Mouse (Mus musculus) heart, adult 11 months (tissue): ENCODE data around the gene Ift81.

Experiments
- DNase-seq: peaks from one replicate; pipeline ENCODE4 v3.0.0; 2022

Ift81 gene

GRCm38 (mm10) chr5:122624952-122625479 is 10.7 kb upstream of the Ift81 start:
- DNase-seq: no peak

- DNase-seq: no peak
Measured at GRCm38 (mm10) chr5:122623861-122624260, 9.5 kb upstream of the Ift81 start.

DNA sequence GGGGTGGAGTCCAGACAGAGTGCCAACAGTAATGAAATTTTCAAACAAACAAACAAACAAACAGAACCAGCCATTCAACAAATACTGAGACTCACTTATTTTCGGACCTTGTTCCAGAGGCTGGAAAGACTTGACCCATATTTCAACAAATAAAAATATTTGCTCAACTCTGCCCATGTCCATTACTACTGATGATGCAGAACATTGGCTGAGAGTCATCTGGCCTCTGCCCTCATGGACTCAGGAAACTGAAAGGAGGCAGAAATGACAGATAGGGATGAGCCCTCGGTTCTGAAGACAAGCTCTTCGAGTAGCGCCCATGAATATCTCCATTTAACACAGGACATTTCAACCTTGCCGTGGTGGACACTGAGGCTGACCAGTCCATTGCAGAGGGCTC is 8.2 kb upstream of the Ift81 start:
- DNase-seq: no peak

- DNase-seq: peak; percentile 99
Measured at GRCm38 (mm10) chr5:122621376-122621886, 7.1 kb upstream of the Ift81 start.

GRCm38 (mm10) chr5:122619686-122620296 is 5.5 kb upstream of the Ift81 start:
- DNase-seq: no peak

DNA sequence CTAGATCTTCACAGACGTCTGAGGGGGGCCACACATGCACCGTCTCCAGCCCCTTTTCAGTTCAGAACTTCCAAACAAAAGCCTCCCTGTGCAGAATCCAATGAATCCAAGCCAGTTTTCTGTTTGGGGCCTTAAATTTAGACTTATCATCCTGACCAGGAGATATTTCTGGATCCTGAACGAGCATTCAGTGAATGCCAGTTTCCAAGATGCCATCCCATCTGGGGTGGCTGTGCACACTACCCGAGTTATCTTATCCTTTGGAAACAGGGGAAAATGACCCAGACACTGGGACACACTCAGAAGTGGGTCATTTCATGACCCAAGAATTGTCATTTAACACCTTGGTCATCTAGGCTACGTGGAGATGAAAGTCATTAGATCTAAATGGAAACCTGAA is 3.4 kb upstream of the Ift81 start:
- DNase-seq: peak; percentile 92

- no peak for DNase-seq
Measured at GRCm38 (mm10) chr5:122611651-122612050, 2.7 kb downstream of the Ift81 start.

- no peak for DNase-seq
Measured at GRCm38 (mm10) chr5:122604894-122605293, 9.4 kb downstream of the Ift81 start.

- peak; percentile 97 for DNase-seq
Measured at GRCm38 (mm10) chr5:122602233-122602632, 12.1 kb downstream of the Ift81 start.

DNA sequence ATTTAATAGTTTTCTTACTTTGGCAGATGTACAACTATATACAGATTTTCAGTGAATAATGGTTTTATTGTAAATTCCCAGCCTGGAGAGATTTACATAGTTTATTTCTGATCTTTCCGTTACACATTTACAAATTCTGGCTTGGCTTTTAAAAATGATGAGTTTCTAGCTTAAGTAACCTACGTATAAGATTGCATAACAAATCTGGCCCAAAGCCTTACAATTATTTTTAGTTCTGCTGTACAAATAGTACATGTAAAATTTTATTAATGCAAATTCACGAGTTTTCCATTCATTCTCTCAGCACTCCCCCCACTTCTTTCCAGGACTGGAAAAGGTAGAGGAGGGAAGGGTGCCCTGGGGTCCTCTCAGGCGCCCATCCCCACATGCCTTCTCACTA is 18.8 kb downstream of the Ift81 start:
- DNase-seq: no peak

GRCm38 (mm10) chr5:122589891-122590290 is 24.4 kb downstream of the Ift81 start:
- no peak for DNase-seq

- peak; percentile 91 for DNase-seq
Measured at GRCm38 (mm10) chr5:122585546-122585945, 28.8 kb downstream of the Ift81 start.

- DNase-seq: no peak
Measured at GRCm38 (mm10) chr5:122584093-122584492, 30.2 kb downstream of the Ift81 start.

- DNase-seq: no peak
Measured at GRCm38 (mm10) chr5:122576683-122577329, 37.5 kb downstream of the Ift81 start.

DNA sequence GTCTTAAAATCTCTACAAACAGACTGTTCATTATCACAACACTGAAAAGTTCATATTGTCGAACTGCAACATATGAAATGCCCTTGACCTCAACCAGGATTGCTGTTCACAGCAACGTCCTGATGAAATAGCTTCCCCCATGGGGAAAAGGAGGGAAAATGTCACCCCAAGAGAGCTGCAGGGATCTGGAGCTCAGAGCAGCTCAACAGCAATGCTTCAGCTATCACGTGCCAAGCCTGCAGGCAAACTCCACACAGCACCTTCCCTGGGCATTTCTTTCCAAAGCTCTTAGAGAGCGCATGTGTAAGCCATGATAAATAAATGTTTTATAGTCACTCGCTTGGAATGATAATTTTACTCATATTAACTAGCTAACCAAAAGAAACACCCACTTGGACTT is 42.3 kb downstream of the Ift81 start:
- DNase-seq: no peak

DNA sequence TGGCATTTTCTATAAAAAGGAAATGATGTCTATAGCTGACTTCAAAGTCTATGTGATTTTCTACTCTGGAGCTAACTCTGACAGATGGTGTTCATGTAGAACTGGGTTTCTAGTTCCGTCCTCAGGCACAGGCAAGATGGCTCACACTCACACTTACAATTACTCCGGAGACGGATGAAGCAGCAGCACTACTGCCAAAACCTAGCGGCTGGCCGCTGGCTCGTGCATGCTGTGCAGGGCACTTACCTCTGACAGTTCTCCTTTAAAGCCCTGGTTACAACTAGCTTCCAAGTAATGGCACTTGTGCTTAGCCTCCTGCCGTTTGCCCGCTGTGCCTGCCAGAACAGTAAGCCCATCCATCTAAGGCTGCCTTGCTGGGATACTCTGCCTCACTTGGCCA is 47.7 kb downstream of the Ift81 start:
- peak; percentile 93 for DNase-seq

- peak; percentile 90 for DNase-seq
Measured at GRCm38 (mm10) chr5:122560654-122561053, 53.7 kb downstream of the Ift81 start.

DNA sequence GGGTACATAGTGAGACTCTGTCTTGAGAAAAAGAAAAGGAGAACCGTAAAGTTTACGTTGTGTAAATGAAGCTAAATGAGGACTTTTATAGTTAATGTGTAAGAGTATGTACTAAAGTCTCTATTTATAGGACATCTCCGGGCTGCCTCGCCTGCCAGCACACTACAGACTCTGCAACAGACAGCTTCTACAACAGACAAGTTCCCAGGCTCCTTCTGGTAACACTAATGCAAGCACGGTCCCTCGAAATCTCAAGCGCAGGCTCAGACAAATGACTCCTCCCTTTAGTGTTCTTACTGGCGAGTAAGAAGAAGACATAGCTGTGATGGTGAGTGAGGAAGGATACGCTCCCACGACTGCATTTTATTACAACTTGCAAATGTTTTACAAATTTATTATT is 56.2 kb downstream of the Ift81 start:
- DNase-seq: no peak

- no peak for DNase-seq
Measured at GRCm38 (mm10) chr5:122555107-122555506, 59.2 kb downstream of the Ift81 start.

DNA sequence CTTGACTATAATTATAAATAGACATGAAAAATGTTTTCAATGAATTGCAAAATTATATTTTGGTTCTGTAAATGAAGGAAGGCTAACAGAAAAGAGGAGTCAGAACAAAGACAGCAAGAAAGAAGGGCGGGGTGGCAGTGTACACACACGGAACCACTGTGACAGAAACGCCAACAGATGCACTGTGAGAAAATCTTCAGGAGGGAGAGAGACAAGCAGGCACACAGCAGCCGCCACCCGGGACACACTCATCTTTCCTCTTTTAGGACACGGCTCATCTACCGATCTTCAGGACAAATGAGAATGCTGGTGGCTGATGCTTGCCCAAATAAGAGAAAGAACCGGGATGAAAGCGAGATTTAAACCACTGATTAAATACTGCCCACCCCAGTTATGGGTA is 61.7 kb downstream of the Ift81 start:
- DNase-seq: no peak

DNA sequence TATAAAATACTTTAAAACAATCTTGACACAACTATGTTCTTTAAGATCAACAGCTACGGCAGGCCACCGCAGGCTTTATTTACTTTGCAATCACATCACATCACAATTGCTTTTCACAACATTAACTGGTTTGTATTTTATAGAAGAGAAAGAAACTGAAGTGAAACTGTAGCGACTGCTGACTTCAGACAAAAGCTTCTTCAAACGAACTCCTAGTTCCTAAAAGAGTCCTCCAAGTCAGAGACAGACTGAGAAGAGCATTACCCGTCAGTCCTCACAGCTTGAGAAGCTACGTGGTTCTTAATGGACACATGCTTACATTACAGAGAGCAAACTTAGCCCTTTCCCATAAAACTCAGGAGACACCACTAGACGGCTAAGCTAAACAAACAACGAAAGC is 63.9 kb downstream of the Ift81 start:
- DNase-seq: no peak

DNA sequence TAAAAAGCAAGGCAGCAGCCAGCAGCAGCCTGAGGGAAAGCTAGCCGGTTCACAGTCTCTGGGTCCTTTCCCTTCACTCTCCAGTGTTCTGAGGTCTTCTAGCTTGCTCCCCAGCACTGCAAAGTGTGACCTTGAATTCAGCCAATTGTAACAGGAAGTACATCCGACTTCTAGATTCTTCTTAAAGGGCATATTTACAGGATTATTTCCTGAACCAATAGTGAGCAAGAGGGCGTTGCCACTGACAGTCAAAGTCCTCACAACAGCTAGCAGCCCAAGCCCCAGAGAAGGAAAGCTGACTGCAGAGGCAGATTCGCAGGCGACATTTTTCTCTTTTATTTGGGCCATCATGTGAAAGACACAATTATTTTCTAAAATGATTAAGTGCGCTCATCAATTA is 65.6 kb downstream of the Ift81 start:
- peak; percentile 96 for DNase-seq

DNA sequence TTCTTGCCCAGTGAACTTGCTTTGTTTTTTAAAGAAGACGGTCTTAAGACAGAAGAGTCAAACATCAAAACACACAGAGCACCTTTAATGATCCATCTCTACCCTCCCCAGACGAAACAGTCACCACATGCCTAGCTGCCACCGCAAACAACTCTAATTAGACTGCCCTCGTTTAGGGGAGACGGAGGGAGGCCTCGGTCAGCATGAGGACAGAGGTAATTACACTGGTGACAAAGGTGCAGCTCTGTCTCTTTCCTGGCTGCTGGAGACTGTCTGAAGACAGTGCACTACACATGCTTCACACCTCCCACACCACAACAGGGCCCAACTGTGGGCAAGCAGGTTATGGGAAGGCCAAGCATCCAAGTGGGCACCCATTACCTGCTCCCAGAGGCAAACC is 66.5 kb downstream of the Ift81 start:
- DNase-seq: peak; percentile 89

DNA sequence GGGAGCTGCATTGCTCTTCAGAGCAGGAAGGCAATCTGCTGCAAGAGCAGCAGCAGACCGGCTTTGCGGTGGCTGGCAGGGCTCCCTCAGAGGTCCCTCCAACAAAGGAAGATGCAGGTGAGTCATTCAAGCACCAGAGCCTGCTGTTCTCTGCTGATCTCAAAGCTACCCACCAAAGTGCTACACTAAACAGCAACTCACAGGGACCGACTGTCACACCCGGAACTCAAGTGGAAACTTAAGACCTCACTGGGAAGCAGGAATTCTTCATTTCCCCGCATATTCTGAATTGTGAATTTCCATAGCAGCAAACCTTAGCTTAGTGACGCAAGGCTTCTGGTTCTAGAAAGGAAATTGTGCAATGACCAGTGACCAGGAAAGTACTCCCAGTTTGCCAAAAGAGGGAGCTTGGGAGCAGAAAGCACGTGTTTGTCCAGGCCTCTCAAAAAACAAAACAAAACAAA is 67.0 kb downstream of the Ift81 start:
- peak; percentile 96 for DNase-seq
